Mouse (Mus musculus): ENCODE measurements around the gene Odf3l1. TPM values are rescaled to one million over a fixed set of nuclear protein-coding genes. Genes with fewer than 3 reads are reported as not detected.

Odf3l1 gene
- total RNA-seq, 2 experiments from 2014 or later = 0.32 TPM; not detected in 1

Other genes with a start within 250 kb of the Odf3l1 start
- 1 to 10 TPM; 2.1 to 2.3 TPM for gene Lingo1, start 68.2 kb downstream of the Odf3l1 start, total RNA-seq (2021)
- gene Cspg4, start 354 bp upstream of the Odf3l1 start, total RNA-seq (2021) = 10 to 100 TPM; 42.6 to 43.4 TPM
- 10 to 100 TPM; 11.5 to 13.1 TPM for gene Snx33, start 63.7 kb upstream of the Odf3l1 start, total RNA-seq (2021)
- 10 to 100 TPM; 45.5 to 48.7 TPM for gene Imp3, start 72.8 kb upstream of the Odf3l1 start, total RNA-seq (2021)
- 1 to 10 TPM; 8.8 to 9.1 TPM for gene Snupn, start 86.2 kb upstream of the Odf3l1 start, total RNA-seq (2021)
- 10 to 100 TPM; 21.2 to 21.8 TPM for gene Ptpn9, start 130.2 kb upstream of the Odf3l1 start, total RNA-seq (2021)
- 10 to 100 TPM; 33.6 to 46.7 TPM for gene Sin3a, start 207.4 kb upstream of the Odf3l1 start, total RNA-seq (2021)

Measured in heart, postnatal 10 days (tissue).